Mouse (Mus musculus) midbrain, embryonic 11.5 days (tissue): ENCODE measurements around the gene Gm8334. TPM values are rescaled to one million over a fixed set of nuclear protein-coding genes. Genes with fewer than 3 reads are reported as not detected.
"Not testable (repeated sequence)": the region's sequence is repeated elsewhere in the genome, so short reads cannot be mapped to it uniquely, and the experiment has no call there.

Experiments
- ATAC-seq: fragments of 200-750 bp; cut with Nextera tagmentation; 2 replicates; pipeline ENCODE4 v1.8.0; 2017; ENCODE audit warnings: moderate TSS enrichment, moderate library complexity; ENCODE audit not compliant: low FRiP score
- DNase-seq: peaks from one replicate; pipeline ENCODE4 v3.0.0; 2015; ENCODE audit warnings: low spot score; ENCODE audit errors: missing footprints
- H3K27ac ChIP-seq: fragments of 300-500 bp; sonication (generic); 2 replicates; pipeline ENCODE4 v1.5.1; 2014; ENCODE audit warnings: low read depth, low read length
- H3K27me3 ChIP-seq: fragments of 300-500 bp; sonication (generic); 2 replicates; pipeline ENCODE4 v1.6.1; 2014; ENCODE audit warnings: mild to moderate bottlenecking, low read length, moderate library complexity, mixed read lengths; ENCODE audit not compliant: control insufficient read depth, insufficient read depth
- H3K36me3 ChIP-seq: fragments of 300-500 bp; sonication (generic); 2 replicates; pipeline ENCODE4 v1.6.1; 2014; ENCODE audit warnings: mild to moderate bottlenecking, low read length, moderate library complexity, mixed read lengths; ENCODE audit not compliant: control insufficient read depth, insufficient read depth
- H3K4me1 ChIP-seq: fragments of 300-500 bp; sonication (generic); 2 replicates; pipeline ENCODE4 v1.6.1; 2014; ENCODE audit warnings: low read length; ENCODE audit not compliant: control insufficient read depth, insufficient read depth
- H3K4me2 ChIP-seq: fragments of 300-500 bp; sonication (generic); 2 replicates; pipeline ENCODE4 v1.6.1; 2014; ENCODE audit warnings: mild to moderate bottlenecking, moderate library complexity
- H3K4me3 ChIP-seq: fragments of 300-500 bp; sonication (generic); 2 replicates; pipeline ENCODE4 v1.5.1; 2014; ENCODE audit warnings: low read depth, low read length
- H3K9ac ChIP-seq: fragments of 300-500 bp; sonication (generic); 2 replicates; pipeline ENCODE4 v1.6.1; 2014; ENCODE audit warnings: low read length
- H3K9me3 ChIP-seq: fragments of 300-500 bp; sonication (generic); 2 replicates; pipeline ENCODE4 v1.6.1; 2016; ENCODE audit warnings: low read length; ENCODE audit not compliant: control insufficient read depth
- WGBS: fragments of 180-500 bp; shearing (Covaris S2); extraction: QIAGEN DNeasy Blood & Tissue Kit; methylation state at CpG from one replicate; pipeline ENCODE4 v1.1.7; 2014; 5-methylcytosine and 5-hydroxymethylcytosine counted together
- polyA plus RNA-seq: library from polyadenylated mRNA; unstranded; fragments of >200 nt; fragmentation: Nextera tagmentation; extraction: Ambion mirVana; gene quantifications from 2 replicates; pipeline ENCODE4 v1.2.1, GENCODE M21; 2014

Gene Gm8334
- not detected in 2 replicates for polyA plus RNA-seq

GRCm38 (mm10) chrX:148615053-148615452, at the start of gene Gm8334:
Gene Gm8334, minus strand, starts transcription at chrX:148615153.
- not testable (repeated sequence) for ATAC-seq, DNase-seq

DNA sequence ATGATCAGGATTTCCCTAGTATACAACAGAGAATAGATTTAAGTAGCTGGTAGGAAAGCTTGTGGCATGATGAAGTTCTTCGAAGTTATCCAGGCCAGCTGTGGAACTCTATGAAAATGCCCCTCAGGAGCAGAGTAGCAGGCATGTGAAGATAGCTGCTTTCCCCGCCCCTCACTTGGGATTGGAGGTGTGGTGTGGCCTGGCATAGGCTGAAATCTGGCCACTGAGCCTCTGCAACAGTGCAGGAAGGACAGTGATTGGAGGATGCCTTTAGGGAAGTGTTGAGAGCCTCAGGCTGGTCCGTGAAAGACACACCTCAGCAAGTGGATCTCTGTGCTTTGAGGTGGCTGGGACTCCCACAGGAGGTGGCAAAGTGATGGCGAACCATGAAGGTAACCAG, 48.3 kb upstream of the Gm8334 start, which contains the start of gene Gm15127:
TSS of gene Gm15127 (plus strand) at position 301 of the 400 bp plus-strand sequence.
- H3K36me3 ChIP-seq, DNase-seq, H3K4me3 ChIP-seq, H3K4me1 ChIP-seq, H3K27me3 ChIP-seq, H3K9ac ChIP-seq, H3K4me2 ChIP-seq, ATAC-seq, H3K9me3 ChIP-seq, H3K27ac ChIP-seq: not testable (repeated sequence)
- 100% methylated on average over 1 of the region's 4 CpGs for WGBS

More at GRCm38 (mm10) chrX:148615053-148615452, at the start of gene Gm8334:
- H3K4me2 ChIP-seq, H3K27ac ChIP-seq, H3K4me1 ChIP-seq, H3K36me3 ChIP-seq, H3K4me3 ChIP-seq, H3K27me3 ChIP-seq, H3K9ac ChIP-seq, H3K9me3 ChIP-seq: not testable (repeated sequence)
- 80% methylated on average over 3 of the region's 7 CpGs for WGBS

Other genes with a start within 250 kb of the Gm8334 start
- not detected in 2 replicates for gene Gm15114, start 126.2 kb downstream of the Gm8334 start, polyA plus RNA-seq
- not detected in 2 replicates for gene Gm15127, start 48.4 kb upstream of the Gm8334 start, polyA plus RNA-seq
- not detected in 2 replicates for gene Luzp4, start 242.5 kb upstream of the Gm8334 start, polyA plus RNA-seq